Mouse (Mus musculus) bone marrow, adult 2 months (tissue): ENCODE measurements around the gene Cited1. TPM values are rescaled to one million over a fixed set of nuclear protein-coding genes. Genes with fewer than 3 reads are reported as not detected.
"Not testable (repeated sequence)": the region's sequence is repeated elsewhere in the genome, so short reads cannot be mapped to it uniquely, and the experiment has no call there.

Source experiments
- H3K27ac ChIP-seq: fragments of 200-500 bp; 2 replicates; pipeline ENCODE4 v1.5.1; 2012; ENCODE audit warnings: low read depth, mild to moderate bottlenecking, control low read depth, inconsistent platforms, low read length; ENCODE audit not compliant: control insufficient read depth, poor library complexity, insufficient read depth
- H3K4me1 ChIP-seq: fragments of 200-500 bp; 2 replicates; pipeline ENCODE4 v1.6.1; 2011; ENCODE audit warnings: low read length; ENCODE audit not compliant: control insufficient read depth, insufficient read depth
- H3K4me3 ChIP-seq: fragments of 200-500 bp; replicated peaks from 2 replicates; pipeline ENCODE3; 2011; ENCODE audit warnings: mild to moderate bottlenecking, low read depth, low read length, control low read depth; ENCODE audit not compliant: control insufficient read depth
- CTCF ChIP-seq: fragments of 200-500 bp; IDR thresholded peaks from 2 replicates; pipeline ENCODE4 v1.5.1; 2011; ENCODE audit warnings: low read length, control low read depth; ENCODE audit not compliant: control insufficient read depth, insufficient read depth
- POLR2A ChIP-seq: fragments of 200-500 bp; IDR thresholded peaks from 2 replicates; pipeline ENCODE4 v1.6.1; 2011; ENCODE audit warnings: low read depth, mild to moderate bottlenecking, control low read depth, low read length, borderline replicate concordance; ENCODE audit not compliant: control insufficient read depth
- whole genome bisulfite sequencing: fragments of 180-500 bp; shearing (Covaris S2); methylation state at CpG from one replicate; pipeline ENCODE4 v1.1.7; 2018; 5-methylcytosine and 5-hydroxymethylcytosine counted together
- polyA plus RNA-seq: library from polyadenylated mRNA; stranded (reverse); fragments of >200 nt; gene quantifications from 2 replicates; pipeline ENCODE4 v1.2.4, GENCODE M21; 2011; ENCODE audit warnings: low replicate concordance; ENCODE audit not compliant: missing spikeins, insufficient read depth, insufficient read length

Cited1 gene
- polyA plus RNA-seq, 1 experiment = not detected

DNA sequence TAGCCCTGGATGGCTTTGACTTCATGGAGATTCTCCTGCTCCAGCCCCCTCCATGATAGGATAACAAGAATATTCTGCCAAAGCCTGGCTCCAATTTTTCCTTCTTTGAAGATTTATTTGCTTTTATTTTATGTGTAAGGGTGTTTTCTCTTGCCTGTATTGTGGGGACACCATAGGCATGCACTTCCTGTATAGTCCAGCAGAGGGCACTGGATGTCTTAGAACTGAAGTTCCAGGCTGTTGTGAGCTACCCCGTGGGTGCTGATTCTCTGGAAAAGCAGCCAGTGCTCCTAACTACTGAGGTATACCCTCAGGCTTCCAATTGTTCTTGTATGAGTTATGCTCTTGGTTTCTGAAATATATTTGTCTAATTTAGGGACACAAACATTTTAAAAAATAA lies 32.9 kb downstream of the Cited1 start:
- H3K4me1 ChIP-seq = no peaks in the 10 kb centered on the region
- H3K27ac ChIP-seq = no peak overlapping the region
- TF ChIP-seq POLR2A (no peak), CTCF (peak; percentile 40; the same call in 1 of the 2 replicates)
- H3K4me3 ChIP-seq = no peak overlapping the region
- WGBS = 11% methylated on average over 1 of the region's 1 CpGs

DNA sequence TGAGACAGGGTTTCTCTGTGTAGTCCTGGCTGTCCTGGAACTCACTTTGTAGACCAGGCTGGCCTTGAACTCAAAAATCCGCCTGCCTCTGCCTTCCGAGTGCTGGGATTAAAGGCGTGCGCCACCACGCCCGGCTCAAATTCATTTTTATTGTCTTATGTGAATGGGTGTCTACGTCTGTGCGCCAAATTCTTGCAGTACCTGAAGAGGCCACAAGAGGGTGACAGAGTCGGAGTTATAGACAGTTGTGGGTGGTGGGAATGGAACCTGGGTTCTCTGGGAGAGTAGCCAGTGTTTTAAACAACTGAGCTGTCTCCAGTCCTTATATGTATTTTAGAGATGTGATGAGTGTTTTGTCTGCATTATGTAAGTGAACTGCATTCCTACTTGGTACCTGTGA lies 36.6 kb downstream of the Cited1 start:
- not testable (repeated sequence) for H3K4me3 ChIP-seq, H3K4me1 ChIP-seq, H3K27ac ChIP-seq
- 59% methylated on average over 9 of the region's 9 CpGs for WGBS
- peak; percentile 36; the same call in 1 of the 2 replicates for TF ChIP-seq CTCF

Other genes with a start within 250 kb of the Cited1 start
- gene Rtl5, start 180.9 kb downstream of the Cited1 start, polyA plus RNA-seq = 2.3 and 4.2 TPM in 2 replicates
- 22.4 and 31.1 TPM in 2 replicates for gene Pin4, start 132.7 kb downstream of the Cited1 start, polyA plus RNA-seq
- gene Ercc6l, start 95.1 kb downstream of the Cited1 start, polyA plus RNA-seq = 4.9 and 6.1 TPM in 2 replicates
- gene Rps4x, start 62.8 kb downstream of the Cited1 start, polyA plus RNA-seq = 1,000 and 1,371 TPM in 2 replicates